19 mouse cellular contexts compared by ENCODE assay signal in genomic region chr12:85197936-85198335, GRCm38 (mm10). TPM values are rescaled to one million over a fixed set of nuclear protein-coding genes. Genes with fewer than 3 reads are reported as not detected.
DNase-seq lines count a peak whose midpoint lies in the region; ATAC-seq and TF ChIP-seq lines count a peak whose summit lies in the region.
"Had no signal": no experiment of that assay in that cellular context is flagged by ENCODE, and none has a peak within 500 bp of the region (broad histone marks: within the 10 kb centered on the region; RNA-seq: fewer than 3 reads in every experiment).

No protein-coding gene starts in this region.

- H3K4me3 ChIP-seq in lung, embryonic 14.5 days (ENCODE audit: low read depth, low read length) = no peak overlapping the region
- no peak overlapping the region for H3K4me3 ChIP-seq in stomach, postnatal 0 days (ENCODE audit: low read depth, low read length)
- H3K4me3 ChIP-seq: embryonic facial prominence, embryonic 15.5 days; heart, embryonic 12.5 days; left cerebral cortex, adult 2 months; liver, embryonic 15.5 days; megakaryocyte, embryonic 14.5 days; neural tube, embryonic 13.5 days had no signal

- peak; percentile 65 for DNase-seq in lung, embryonic 14.5 days
- no peak for DNase-seq in lung, postnatal 4 days
- peak; percentile 55 for DNase-seq in embryo, embryonic 9.5 days (ENCODE audit: extremely low spot score)
- DNase-seq in forelimb bud, embryonic 11.5 days (ENCODE audit: low read depth, low spot score) = peak; percentile 66
- peak; percentile 11 for DNase-seq in stomach, postnatal 0 days (ENCODE audit: low spot score)
- no peak for DNase-seq in yolk sac, embryonic 10.5 days (ENCODE audit: low spot score)
- no peak for DNase-seq in T-cell, adult 2 months (ENCODE audit: low spot score)
- DNase-seq: cerebellum, postnatal 10 days; gastrocnemius, postnatal 36 days; kidney, adult 8-10 months; lung, postnatal 10 days; right cerebral cortex, postnatal 4 days had no signal

- no peaks in the 10 kb centered on the region for H3K36me3 ChIP-seq in lung, embryonic 14.5 days (ENCODE audit: insufficient read depth)
- no peaks in the 10 kb centered on the region for H3K36me3 ChIP-seq in stomach, postnatal 0 days (ENCODE audit: control insufficient read depth, insufficient read depth, low read length)
- H3K36me3 ChIP-seq: embryonic facial prominence, embryonic 15.5 days; heart, embryonic 12.5 days; liver, embryonic 15.5 days; neural tube, embryonic 13.5 days had no signal

- TF ChIP-seq EP300 in stomach, postnatal 0 days (optimal IDR thresholded peaks at IDR 0.05) = no peak

- no peak overlapping the region for H3K4me2 ChIP-seq in lung, embryonic 14.5 days
- no peak overlapping the region for H3K4me2 ChIP-seq in stomach, postnatal 0 days (replicated peaks; ENCODE audit: low read depth)
- H3K4me2 ChIP-seq: embryonic facial prominence, embryonic 15.5 days; heart, embryonic 12.5 days; liver, embryonic 15.5 days; neural tube, embryonic 13.5 days had no signal

- peak overlapping the region; percentile 61; the same call in 1 of the 2 replicates for H3K27ac ChIP-seq in lung, embryonic 14.5 days (ENCODE audit: low read depth)
- no peak overlapping the region for H3K27ac ChIP-seq in stomach, postnatal 0 days (replicated peaks)
- H3K27ac ChIP-seq: embryonic facial prominence, embryonic 15.5 days; left cerebral cortex, adult 2 months; liver, embryonic 15.5 days had no signal

- WGBS in lung, embryonic 14.5 days = 14% methylated on average over 8 of the region's 8 CpGs
- WGBS in stomach, postnatal 0 days = 41% methylated on average over 8 of the region's 8 CpGs

- TF ChIP-seq CTCF in lung, embryonic 14.5 days (IDR thresholded peaks at IDR 0.05; ENCODE audit: low read depth) = no peak
- no peak for TF ChIP-seq CTCF in stomach, postnatal 0 days (IDR thresholded peaks at IDR 0.05; ENCODE audit: low read depth)

- no peaks in the 10 kb centered on the region for H3K27me3 ChIP-seq in lung, embryonic 14.5 days (ENCODE audit: insufficient read depth, low read length)
- H3K27me3 ChIP-seq in stomach, postnatal 0 days (ENCODE audit: control insufficient read depth, insufficient read depth, low read length) = no peaks in the 10 kb centered on the region
- H3K27me3 ChIP-seq: embryonic facial prominence, embryonic 15.5 days; liver, embryonic 15.5 days; neural tube, embryonic 13.5 days had no signal

- ATAC-seq in lung, embryonic 14.5 days (ENCODE audit: insufficient read depth) = no peak
- ATAC-seq in stomach, postnatal 0 days (ENCODE audit: low FRiP score, low TSS enrichment) = no peak
- ATAC-seq: inflammation-experienced regulatory T-cells, adult 6 months had no signal

- H3K9ac ChIP-seq in lung, embryonic 14.5 days = no peak overlapping the region
- H3K9ac ChIP-seq in stomach, postnatal 0 days (ENCODE audit: low read length) = no peak overlapping the region
- H3K9ac ChIP-seq: embryonic facial prominence, embryonic 15.5 days; heart, embryonic 12.5 days; liver, embryonic 15.5 days; neural tube, embryonic 13.5 days had no signal

- no peaks in the 10 kb centered on the region for H3K9me3 ChIP-seq in lung, embryonic 14.5 days (ENCODE audit: low read depth, low read length)
- H3K9me3 ChIP-seq in stomach, postnatal 0 days (ENCODE audit: control insufficient read depth, low read length) = no peaks in the 10 kb centered on the region
- H3K9me3 ChIP-seq: embryonic facial prominence, embryonic 15.5 days; heart, embryonic 12.5 days; liver, embryonic 15.5 days; megakaryocyte, embryonic 14.5 days; neural tube, embryonic 13.5 days had no signal

- H3K4me1 ChIP-seq in lung, embryonic 14.5 days (ENCODE audit: insufficient read depth) = peaks cover 43% of the 10 kb centered on the region
- 0 out of 2 replicates have a peak, but pooled peaks cover 2% of the 10 kb centered on the region for H3K4me1 ChIP-seq in stomach, postnatal 0 days (replicated peaks; ENCODE audit: control insufficient read depth, insufficient read depth)
- H3K4me1 ChIP-seq: liver, embryonic 15.5 days had no signal

RNA-seq across cellular contexts. Expression of gene Pgf, which starts 20.3 kb away (rescaled TPM):
- polyA plus RNA-seq in lung, embryonic 14.5 days (2014; fragmentation: Nextera tagmentation; extraction: Ambion mirVana) = 10.9 and 14.6 TPM in 2 replicates
- polyA plus RNA-seq in stomach, postnatal 0 days (2015; fragmentation: Nextera tagmentation; extraction: Ambion mirVana) = 3.0 and 3.5 TPM in 2 replicates
- polyA plus RNA-seq: inflammation-experienced regulatory T-cells, adult 6 months had no signal

RNA-seq across cellular contexts. Expression of gene Eif2b2, which starts 21.3 kb away (rescaled TPM):
- polyA plus RNA-seq in lung, embryonic 14.5 days (2014; fragmentation: Nextera tagmentation; extraction: Ambion mirVana) = 91.4 and 99.9 TPM in 2 replicates
- polyA plus RNA-seq in stomach, postnatal 0 days (2015; fragmentation: Nextera tagmentation; extraction: Ambion mirVana) = 50.8 and 58.7 TPM in 2 replicates

RNA-seq across cellular contexts. Expression of gene Rps6kl1, which starts 46.9 kb away (rescaled TPM):
- 0.91 and 1.0 TPM in 2 replicates for polyA plus RNA-seq in lung, embryonic 14.5 days (2014; fragmentation: Nextera tagmentation; extraction: Ambion mirVana)
- 0.65 and 0.75 TPM in 2 replicates for polyA plus RNA-seq in stomach, postnatal 0 days (2015; fragmentation: Nextera tagmentation; extraction: Ambion mirVana)

Comparison
In these comparisons a context has a peak if more than half of its experiments do, and no peak if none do; other contexts are left out.
1. DNase-seq: peak in lung, embryonic 14.5 days (single experiment), embryo, embryonic 9.5 days (single experiment), forelimb bud, embryonic 11.5 days (single experiment) and stomach, postnatal 0 days (single experiment); none in lung, postnatal 4 days (0 of 2), yolk sac, embryonic 10.5 days (single experiment) and T-cell, adult 2 months (single experiment).